Mouse (Mus musculus): ENCODE results near the gene Gck. TPM values are rescaled to one million over a fixed set of nuclear protein-coding genes. Genes with fewer than 3 reads are reported as not detected.

The Gck gene
- total and polyA plus RNA-seq, 2 experiments from 2014 or later, result 7.7 to 13.2 TPM

DNA sequence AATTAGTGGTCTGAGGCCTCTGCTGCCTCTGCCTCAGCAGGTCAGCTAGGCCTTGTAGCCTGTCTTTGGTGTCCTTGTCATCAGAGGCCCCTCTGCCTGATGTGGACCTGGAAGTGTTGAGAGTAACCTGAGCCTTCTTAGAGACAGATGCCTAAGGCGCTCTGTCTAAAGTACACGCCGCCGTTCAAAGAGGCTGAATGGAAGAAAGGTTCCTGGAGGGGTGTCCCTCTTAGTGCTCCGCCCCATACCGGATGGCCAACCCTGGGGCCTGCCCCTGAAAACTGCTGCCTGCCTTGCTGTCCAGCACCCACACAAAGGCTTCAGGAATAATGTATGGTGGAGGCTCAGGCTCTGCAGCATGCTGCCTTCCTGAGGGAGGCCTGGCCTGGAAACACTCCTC, 18.3 kb upstream of the Gck start:
- H3K27ac ChIP-seq (ENCODE audit: low read depth, low read length), result no peak overlapping the region; the same call in 1 of the 2 replicates
- H3K4me3 ChIP-seq (ENCODE audit: low read depth, low read length), result no peak overlapping the region
- H3K4me1 ChIP-seq (ENCODE audit: insufficient read depth, low read length), result no peaks in the 10 kb centered on the region
- H3K36me3 ChIP-seq (ENCODE audit: insufficient read depth, low read length), result peaks cover 82% of the 10 kb centered on the region
- H3K9ac ChIP-seq (replicated peaks; ENCODE audit: low read length, poor library complexity, severe bottlenecking), result no peak overlapping the region
- no peak for TF ChIP-seq CTCF (IDR thresholded peaks at IDR 0.05)
- no peak for ATAC-seq (ENCODE audit: low FRiP score)
- H3K9me3 ChIP-seq (ENCODE audit: low read length), result no peaks in the 10 kb centered on the region
- WGBS, result 88% methylated on average over 6 of the region's 6 CpGs
- H3K27me3 ChIP-seq (ENCODE audit: insufficient read depth, low read length), result no peaks in the 10 kb centered on the region
- no peak for DNase-seq (ENCODE audit: low spot score)
- H3K4me2 ChIP-seq (ENCODE audit: low read depth, low read length, poor library complexity, severe bottlenecking), result no peak overlapping the region

DNA sequence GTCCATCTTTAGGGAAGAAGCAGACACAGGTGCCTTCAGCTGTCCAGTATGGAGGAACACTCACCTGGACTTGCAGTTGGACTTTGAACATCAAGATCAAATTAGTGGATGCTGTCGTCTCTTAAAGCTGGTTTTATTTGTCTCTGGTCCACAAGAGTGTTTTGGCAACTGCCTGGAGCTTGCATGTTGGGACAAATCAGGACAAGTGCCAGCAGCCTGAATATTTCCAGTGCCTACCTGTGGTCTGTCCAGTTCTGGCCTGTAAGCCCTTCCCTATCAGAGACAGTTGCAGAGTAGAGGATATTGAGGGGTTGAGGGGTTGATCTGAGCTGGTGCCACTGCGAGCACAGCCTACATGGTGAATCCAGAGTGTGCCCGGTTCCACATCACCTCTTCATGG, 16.9 kb upstream of the Gck start:
- DNase-seq (ENCODE audit: low spot score) (no peak), ATAC-seq (ENCODE audit: low FRiP score) (no peak)
- Histone ChIP-seq H3K27me3 (ENCODE audit: insufficient read depth, low read length) (no peaks in the 10 kb centered on the region), H3K4me3 (ENCODE audit: low read depth, low read length) (no peak overlapping the region), H3K27ac (ENCODE audit: low read depth, low read length) (no peak overlapping the region), H3K36me3 (ENCODE audit: insufficient read depth, low read length) (peaks cover 83% of the 10 kb centered on the region), H3K9me3 (ENCODE audit: low read length) (no peaks in the 10 kb centered on the region), H3K4me2 (ENCODE audit: low read depth, low read length, poor library complexity, severe bottlenecking) (no peak overlapping the region), H3K4me1 (ENCODE audit: insufficient read depth, low read length) (no peaks in the 10 kb centered on the region), H3K9ac (replicated peaks; ENCODE audit: low read length, poor library complexity, severe bottlenecking) (no peak overlapping the region)
- 94% methylated on average over 3 of the region's 3 CpGs for WGBS
- no peak for TF ChIP-seq CTCF (IDR thresholded peaks at IDR 0.05)

DNA sequence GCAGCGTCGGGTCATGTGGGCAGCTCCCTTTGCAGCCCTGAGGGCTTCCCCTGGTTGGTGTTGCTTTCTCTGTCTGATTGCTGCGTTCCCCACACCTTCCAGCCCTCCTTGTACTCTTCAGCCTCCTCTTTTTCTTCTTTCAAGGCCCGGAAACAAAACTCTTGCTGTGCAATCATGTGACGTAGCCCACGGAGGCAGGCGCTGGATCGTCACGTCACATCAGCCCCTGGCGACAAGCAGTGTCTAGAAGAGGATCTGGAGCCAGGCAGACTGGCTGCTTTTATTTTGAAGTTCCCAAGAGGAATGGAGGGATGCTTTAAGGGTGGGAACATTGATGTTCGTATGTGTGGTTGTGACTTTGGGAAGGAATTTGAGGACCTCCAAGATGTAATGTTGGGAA, 16.0 kb upstream of the Gck start:
- ATAC-seq (ENCODE audit: low FRiP score) (no peak), DNase-seq (ENCODE audit: low spot score) (no peak)
- Histone ChIP-seq H3K9ac (replicated peaks; ENCODE audit: low read length, poor library complexity, severe bottlenecking) (no peak overlapping the region), H3K36me3 (ENCODE audit: insufficient read depth, low read length) (peaks cover 81% of the 10 kb centered on the region), H3K4me3 (ENCODE audit: low read depth, low read length) (no peak overlapping the region), H3K4me1 (ENCODE audit: insufficient read depth, low read length) (no peaks in the 10 kb centered on the region), H3K27me3 (ENCODE audit: insufficient read depth, low read length) (no peaks in the 10 kb centered on the region), H3K9me3 (ENCODE audit: low read length) (no peaks in the 10 kb centered on the region), H3K4me2 (ENCODE audit: low read depth, low read length, poor library complexity, severe bottlenecking) (no peak overlapping the region), H3K27ac (ENCODE audit: low read depth, low read length) (no peak overlapping the region)
- TF ChIP-seq CTCF (IDR thresholded peaks at IDR 0.05), result no peak
- 76% methylated on average over 11 of the region's 11 CpGs for WGBS

DNA sequence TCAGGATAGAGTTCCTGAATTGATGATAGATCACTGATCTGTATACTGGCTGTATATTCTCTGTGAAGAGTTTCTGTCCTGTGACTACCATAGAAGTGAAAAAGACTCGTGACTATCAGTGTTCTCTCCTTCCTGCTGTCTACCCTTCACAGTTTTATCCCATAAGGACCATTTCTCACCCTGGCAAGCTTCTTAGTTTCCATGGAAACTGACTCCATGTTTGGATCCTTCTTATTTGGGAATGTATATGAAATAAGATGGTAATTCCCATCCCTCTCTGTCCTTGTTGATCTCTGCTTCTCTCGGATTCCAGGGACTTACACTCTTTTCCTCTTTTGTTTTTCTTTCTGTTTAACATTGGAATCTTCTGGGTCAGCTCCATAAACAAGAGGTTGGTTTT, 10.2 kb upstream of the Gck start:
- ATAC-seq (ENCODE audit: low FRiP score), result no peak

DNA sequence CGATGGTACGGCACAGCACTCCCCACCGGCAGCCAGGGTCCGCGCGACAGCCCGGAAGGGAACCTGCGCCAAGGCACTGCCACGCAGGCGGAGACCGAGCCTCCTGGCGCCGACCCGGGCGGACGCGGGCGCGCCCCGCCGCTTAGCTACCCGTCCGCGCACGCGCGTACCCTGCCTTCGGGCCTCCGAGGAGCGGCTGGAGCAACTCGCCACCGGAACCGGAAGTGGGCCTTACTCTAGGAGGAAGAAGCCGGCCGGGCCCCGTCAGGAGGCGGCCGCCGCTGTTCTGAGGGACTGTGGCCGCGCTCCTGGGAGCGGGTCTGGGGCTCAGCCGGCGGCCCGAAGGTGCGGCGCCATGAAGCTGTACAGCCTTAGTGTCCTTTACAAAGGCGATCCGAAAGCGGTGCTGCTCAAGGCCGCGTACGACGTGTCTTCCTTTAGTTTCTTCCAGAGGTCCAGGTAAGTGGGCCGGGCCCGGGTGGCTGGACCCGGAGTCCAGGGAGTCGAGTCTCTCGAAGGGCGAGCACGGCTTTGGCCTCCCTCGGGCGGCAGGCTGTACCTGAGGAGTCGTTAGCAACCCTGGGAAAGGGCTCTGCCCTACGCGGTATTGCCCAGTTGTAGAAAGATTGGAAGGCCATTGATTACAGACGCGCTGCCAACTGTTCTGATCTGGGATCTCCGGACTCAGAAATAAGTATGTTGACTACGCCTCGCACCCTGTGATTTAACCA, 5.8 kb upstream of the Gck start, which contains the start of gene Ykt6:
TSS of gene Ykt6 (plus strand) at position 148 of the 731 bp plus-strand sequence.
- no peaks in the 10 kb centered on the region for H3K27me3 ChIP-seq (ENCODE audit: insufficient read depth, low read length)
- peaks cover 9% of the 10 kb centered on the region for H3K36me3 ChIP-seq (ENCODE audit: insufficient read depth, low read length)
- peak; percentile 97 for DNase-seq (ENCODE audit: low spot score)
- H3K4me1 ChIP-seq (ENCODE audit: insufficient read depth, low read length), result no peaks in the 10 kb centered on the region
- H3K4me2 ChIP-seq (ENCODE audit: low read depth, low read length, poor library complexity, severe bottlenecking), result peak within 1 kb of the TSS; percentile 67
- H3K27ac ChIP-seq (ENCODE audit: low read depth, low read length), result peak within 1 kb of the TSS; percentile 87
- WGBS, result under 1% methylated on average over 68 of the region's 71 CpGs
- peak within 1 kb of the TSS; percentile 68 for H3K4me3 ChIP-seq (ENCODE audit: low read depth, low read length)
- H3K9ac ChIP-seq (replicated peaks; ENCODE audit: low read length, poor library complexity, severe bottlenecking), result peak within 1 kb of the TSS; percentile 77
- TF ChIP-seq CTCF (IDR thresholded peaks at IDR 0.05), result no peak
- ATAC-seq (ENCODE audit: low FRiP score), result peak; percentile 95
- H3K9me3 ChIP-seq (ENCODE audit: low read length), result no peaks in the 10 kb centered on the region

More for the DNA sequence above, 10.2 kb upstream of the Gck start:
- H3K27ac ChIP-seq (ENCODE audit: low read depth, low read length), result no peak overlapping the region
- H3K4me1 ChIP-seq (ENCODE audit: insufficient read depth, low read length), result no peaks in the 10 kb centered on the region
- no peak overlapping the region for H3K4me2 ChIP-seq (ENCODE audit: low read depth, low read length, poor library complexity, severe bottlenecking)
- H3K9me3 ChIP-seq (ENCODE audit: low read length), result no peaks in the 10 kb centered on the region
- H3K36me3 ChIP-seq (ENCODE audit: insufficient read depth, low read length), result peaks cover 46% of the 10 kb centered on the region
- no peak overlapping the region for H3K9ac ChIP-seq (replicated peaks; ENCODE audit: low read length, poor library complexity, severe bottlenecking)
- H3K27me3 ChIP-seq (ENCODE audit: insufficient read depth, low read length), result no peaks in the 10 kb centered on the region
- DNase-seq (ENCODE audit: low spot score), result no peak
- WGBS, result 70% methylated on average over 2 of the region's 2 CpGs
- TF ChIP-seq CTCF (IDR thresholded peaks at IDR 0.05), result no peak
- H3K4me3 ChIP-seq (ENCODE audit: low read depth, low read length), result no peak overlapping the region

DNA sequence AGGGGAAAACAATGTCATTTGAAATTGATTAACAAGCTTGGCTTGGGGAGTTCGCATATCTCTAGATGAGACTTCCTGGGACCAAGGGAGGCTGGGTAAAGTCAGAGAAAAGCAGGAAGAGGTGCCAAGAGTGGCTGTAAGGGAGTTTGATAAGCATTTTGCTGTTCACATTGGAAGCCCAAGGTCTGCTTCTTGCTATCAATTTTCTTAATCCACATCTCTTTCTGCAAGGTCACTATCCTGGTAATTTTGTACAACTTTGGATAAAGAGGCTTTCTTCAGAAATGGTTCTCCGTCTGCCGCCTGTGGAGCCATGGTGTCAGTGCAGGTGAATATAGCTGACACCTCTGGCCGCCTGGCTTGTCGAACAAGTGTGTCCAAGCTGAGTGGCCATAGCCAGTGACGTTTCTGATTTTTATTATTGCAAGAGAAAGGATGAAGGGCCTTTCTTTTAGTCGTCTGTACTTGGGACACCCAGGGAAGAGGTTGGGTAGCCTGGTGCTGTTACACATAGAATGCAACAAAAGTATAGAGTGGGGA, 5.2 kb upstream of the Gck start:
- H3K36me3 ChIP-seq (ENCODE audit: insufficient read depth, low read length), result peaks cover 3% of the 10 kb centered on the region; the same call in 1 of the 2 replicates
- H3K4me1 ChIP-seq (ENCODE audit: insufficient read depth, low read length), result no peaks in the 10 kb centered on the region
- H3K4me3 ChIP-seq (ENCODE audit: low read depth, low read length), result peak overlapping the region; percentile 68
- peak overlapping the region; percentile 87 for H3K27ac ChIP-seq (ENCODE audit: low read depth, low read length)
- no peaks in the 10 kb centered on the region for H3K9me3 ChIP-seq (ENCODE audit: low read length)
- WGBS, result 5% methylated on average over 7 of the region's 7 CpGs
- peak overlapping the region; percentile 67 for H3K4me2 ChIP-seq (ENCODE audit: low read depth, low read length, poor library complexity, severe bottlenecking)
- ATAC-seq (ENCODE audit: low FRiP score), result peak; percentile 88
- H3K27me3 ChIP-seq (ENCODE audit: insufficient read depth, low read length), result no peaks in the 10 kb centered on the region
- peak; percentile 72 for TF ChIP-seq CTCF (IDR thresholded peaks at IDR 0.05)
- H3K9ac ChIP-seq (replicated peaks; ENCODE audit: low read length, poor library complexity, severe bottlenecking), result peak overlapping the region; percentile 77
- peak; percentile 75 for DNase-seq (ENCODE audit: low spot score)

Data from midbrain, postnatal 0 days (tissue).